Mouse (Mus musculus): ENCODE data around the gene Tmeff2.

Tmeff2 gene

GRCm38 (mm10) chr1:51191872-51192613 is 291.6 kb downstream of the Tmeff2 start:
- DNase-seq (ENCODE audit: extremely low spot score, low read depth, low spot score), result no peak

GRCm38 (mm10) chr1:51199088-51199830 is 298.8 kb downstream of the Tmeff2 start:
- DNase-seq (ENCODE audit: extremely low spot score, low read depth, low spot score), result no peak

GRCm38 (mm10) chr1:51199954-51200353 is 299.5 kb downstream of the Tmeff2 start:
- no peak for DNase-seq (ENCODE audit: extremely low spot score, low read depth, low spot score)

- DNase-seq (ENCODE audit: extremely low spot score, low read depth, low spot score), result no peak
These were observed 315.2 kb downstream of the Tmeff2 start for GRCm38 (mm10) chr1:51215631-51216030.

GRCm38 (mm10) chr1:51216292-51217050 is 316.0 kb downstream of the Tmeff2 start:
- DNase-seq (ENCODE audit: extremely low spot score, low read depth, low spot score), result no peak

- DNase-seq (ENCODE audit: extremely low spot score, low read depth, low spot score), result no peak
These were observed 316.8 kb downstream of the Tmeff2 start for GRCm38 (mm10) chr1:51217227-51217626.

- no peak for DNase-seq (ENCODE audit: extremely low spot score, low read depth, low spot score)
These were observed 324.7 kb downstream of the Tmeff2 start for GRCm38 (mm10) chr1:51225156-51225555.
